Mouse (Mus musculus) hindbrain, embryonic 14.5 days (tissue): Measurements from ENCODE around the gene Klf12. TPM values are rescaled to one million over a fixed set of nuclear protein-coding genes. Genes with fewer than 3 reads are reported as not detected.

Experiments used
- ATAC-seq: fragments of 200-750 bp; cut with Nextera tagmentation; 2 replicates; pipeline ENCODE4 v1.8.0; 2017; ENCODE audit warnings: moderate number of reproducible peaks, mild to moderate bottlenecking, moderate TSS enrichment, moderate library complexity; ENCODE audit not compliant: low FRiP score
- DNase-seq: peaks from one replicate; pipeline ENCODE4 v3.0.0-alpha.2; 2015; ENCODE audit warnings: low spot score
- H3K27ac ChIP-seq: fragments of 300-500 bp; sonication (generic); 2 replicates; pipeline ENCODE4 v1.5.1; 2014; ENCODE audit warnings: mild to moderate bottlenecking, moderate library complexity
- H3K27me3 ChIP-seq: fragments of 300-500 bp; sonication (generic); 2 replicates; pipeline ENCODE4 v1.6.1; 2014; ENCODE audit warnings: mild to moderate bottlenecking, low read length, mixed read lengths; ENCODE audit not compliant: control insufficient read depth, insufficient read depth
- H3K36me3 ChIP-seq: fragments of 300-500 bp; sonication (generic); replicated peaks from 2 replicates; pipeline ENCODE4 v1.6.1; 2014; ENCODE audit not compliant: control insufficient read depth, insufficient read depth
- H3K4me1 ChIP-seq: fragments of 300-500 bp; sonication (generic); replicated peaks from 2 replicates; pipeline ENCODE4 v1.6.1; 2014; ENCODE audit warnings: antibody characterized with exemption, low read length, mixed read lengths; ENCODE audit not compliant: control insufficient read depth, insufficient read depth
- H3K4me2 ChIP-seq: fragments of 300-500 bp; sonication (generic); replicated peaks from 2 replicates; pipeline ENCODE4 v1.6.1; 2014; ENCODE audit warnings: mild to moderate bottlenecking, moderate library complexity
- H3K4me3 ChIP-seq: fragments of 300-500 bp; sonication (generic); replicated peaks from 2 replicates; pipeline ENCODE4 v1.5.1; 2014; ENCODE audit warnings: mild to moderate bottlenecking, low read length
- H3K9ac ChIP-seq: fragments of 300-500 bp; sonication (generic); 2 replicates; pipeline ENCODE4 v1.6.1; 2014
- H3K9me3 ChIP-seq: fragments of 300-500 bp; sonication (generic); 2 replicates; pipeline ENCODE4 v1.6.1; 2016; ENCODE audit warnings: low read length; ENCODE audit not compliant: control insufficient read depth
- WGBS: fragments of 180-500 bp; shearing (Covaris S2); extraction: QIAGEN DNeasy Blood & Tissue Kit; methylation state at CpG from one replicate; pipeline ENCODE4 v1.1.7; 2014; 5-methylcytosine and 5-hydroxymethylcytosine counted together
- polyA plus RNA-seq: library from polyadenylated mRNA; unstranded; fragments of >200 nt; fragmentation: Nextera tagmentation; extraction: Ambion mirVana; gene quantifications from 2 replicates; pipeline ENCODE4 v1.2.1, GENCODE M21; 2014

Gene Klf12
- polyA plus RNA-seq, 1 experiment from 2014 or later, result 46.0 TPM

DNA sequence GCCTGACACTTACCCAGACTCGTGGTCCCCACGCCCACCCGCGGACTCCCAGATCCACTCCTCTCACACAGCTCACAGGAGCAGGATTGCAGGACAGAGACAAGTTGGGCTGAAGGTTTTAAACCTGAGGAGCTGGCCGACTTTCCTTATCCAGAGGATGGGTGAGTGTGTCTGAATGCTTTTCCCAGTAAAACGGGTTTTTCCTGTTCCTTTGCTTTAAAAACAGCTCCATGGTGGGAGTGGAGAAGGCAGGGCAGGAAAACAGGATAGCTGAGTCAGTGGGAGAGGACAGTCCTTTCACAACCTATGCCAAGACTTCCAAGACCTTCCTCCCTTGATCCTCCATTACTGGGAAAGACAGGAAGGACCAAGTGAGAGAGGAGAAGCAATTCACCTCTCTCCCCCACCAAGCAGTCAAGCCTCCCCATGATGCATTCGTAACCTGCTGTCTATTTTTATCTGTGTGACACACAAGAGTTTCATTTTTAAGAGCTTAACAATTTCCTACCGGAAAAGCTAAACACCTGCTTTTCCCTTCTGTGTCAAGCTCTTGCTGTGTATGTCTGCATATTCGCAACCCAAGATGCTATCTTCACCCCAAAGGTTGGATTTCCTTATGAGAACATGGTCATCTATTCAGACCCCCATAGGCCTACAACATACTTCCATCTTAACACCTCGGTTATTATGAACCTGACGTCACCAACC, 94.8 kb downstream of the Klf12 start:
- no peak for ATAC-seq
- H3K36me3 ChIP-seq, result no peaks in the 10 kb centered on the region
- no peaks in the 10 kb centered on the region for H3K9me3 ChIP-seq
- no peak overlapping the region for H3K9ac ChIP-seq
- no peaks in the 10 kb centered on the region for H3K4me1 ChIP-seq
- H3K4me3 ChIP-seq, result no peak overlapping the region
- H3K27me3 ChIP-seq, result no peaks in the 10 kb centered on the region
- DNase-seq, result no peak
- no peak overlapping the region for H3K27ac ChIP-seq
- WGBS, result 82% methylated on average over 11 of the region's 11 CpGs
- H3K4me2 ChIP-seq, result no peak overlapping the region

DNA sequence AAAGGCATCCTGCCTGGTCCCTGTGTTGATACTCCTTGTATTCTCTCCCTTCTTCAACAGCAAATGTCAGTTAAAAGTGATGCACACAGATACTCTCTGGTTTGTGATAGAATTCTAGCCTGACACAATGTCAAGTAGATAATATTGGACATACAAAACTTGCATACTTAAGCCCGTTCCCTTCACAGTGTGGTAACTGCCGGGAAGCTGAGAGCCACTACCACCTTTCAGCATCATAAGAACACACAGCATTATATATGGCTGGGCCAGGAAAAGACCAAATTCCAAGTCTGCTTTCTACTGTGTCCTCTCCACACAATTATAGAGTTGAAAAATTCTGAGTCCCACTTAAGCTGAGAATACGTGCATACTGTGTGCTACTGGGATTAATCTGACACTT, 97.1 kb downstream of the Klf12 start:
- Histone ChIP-seq H3K9ac (no peak overlapping the region), H3K4me2 (no peak overlapping the region), H3K36me3 (no peaks in the 10 kb centered on the region), H3K9me3 (no peaks in the 10 kb centered on the region), H3K27ac (no peak overlapping the region), H3K4me1 (no peaks in the 10 kb centered on the region), H3K4me3 (no peak overlapping the region), H3K27me3 (no peaks in the 10 kb centered on the region)
- 66% methylated on average over 3 of the region's 3 CpGs for WGBS
- ATAC-seq (no peak), DNase-seq (no peak)

GRCm38 (mm10) chr14:100177796-100178195, 106.7 kb downstream of the Klf12 start:
- Histone ChIP-seq H3K4me3 (no peak overlapping the region), H3K4me2 (no peak overlapping the region), H3K27me3 (no peaks in the 10 kb centered on the region), H3K4me1 (no peaks in the 10 kb centered on the region), H3K9ac (no peak overlapping the region), H3K27ac (no peak overlapping the region), H3K36me3 (no peaks in the 10 kb centered on the region), H3K9me3 (no peaks in the 10 kb centered on the region)
- ATAC-seq, result no peak
- 92% methylated on average over 3 of the region's 3 CpGs for WGBS
- DNase-seq, result no peak

DNA sequence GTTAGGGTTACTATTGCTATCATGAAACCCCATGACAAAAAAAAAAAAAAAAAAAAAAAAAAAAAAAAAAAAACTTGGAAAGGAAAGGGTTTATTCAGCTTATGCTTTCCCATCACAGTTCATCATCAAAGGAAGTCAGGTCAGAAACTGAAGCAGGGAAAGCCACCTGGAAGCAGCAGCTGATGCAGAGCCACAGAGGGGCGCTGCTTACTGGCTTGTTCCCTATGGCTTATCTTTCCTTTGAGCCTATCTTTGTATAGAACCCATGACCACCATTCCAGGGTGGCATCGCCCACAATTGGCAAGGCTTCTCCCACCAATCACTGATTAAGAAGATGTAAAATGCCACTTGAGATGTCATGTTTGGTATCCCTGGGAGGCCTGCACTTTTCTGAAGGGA, 119.4 kb downstream of the Klf12 start:
- Histone ChIP-seq H3K36me3 (no peaks in the 10 kb centered on the region), H3K4me2 (no peak overlapping the region), H3K4me1 (0 out of 2 replicates have a peak, but pooled peaks cover 3% of the 10 kb centered on the region), H3K4me3 (no peak overlapping the region), H3K9me3 (no peaks in the 10 kb centered on the region), H3K27ac (no peak overlapping the region), H3K27me3 (no peaks in the 10 kb centered on the region), H3K9ac (no peak overlapping the region)
- DNase-seq (no peak), ATAC-seq (no peak)
- WGBS, result 93% methylated on average over 2 of the region's 2 CpGs

- no peak overlapping the region for H3K4me2 ChIP-seq
- no peaks in the 10 kb centered on the region for H3K27me3 ChIP-seq
- no peak for ATAC-seq
- H3K27ac ChIP-seq, result no peak overlapping the region
- no peaks in the 10 kb centered on the region for H3K36me3 ChIP-seq
- H3K9ac ChIP-seq, result no peak overlapping the region
- no peak for DNase-seq
- H3K4me3 ChIP-seq, result no peak overlapping the region
- no peaks in the 10 kb centered on the region for H3K9me3 ChIP-seq
- H3K4me1 ChIP-seq, result no peaks in the 10 kb centered on the region
These were observed 127.8 kb downstream of the Klf12 start for GRCm38 (mm10) chr14:100156639-100157038.

DNA sequence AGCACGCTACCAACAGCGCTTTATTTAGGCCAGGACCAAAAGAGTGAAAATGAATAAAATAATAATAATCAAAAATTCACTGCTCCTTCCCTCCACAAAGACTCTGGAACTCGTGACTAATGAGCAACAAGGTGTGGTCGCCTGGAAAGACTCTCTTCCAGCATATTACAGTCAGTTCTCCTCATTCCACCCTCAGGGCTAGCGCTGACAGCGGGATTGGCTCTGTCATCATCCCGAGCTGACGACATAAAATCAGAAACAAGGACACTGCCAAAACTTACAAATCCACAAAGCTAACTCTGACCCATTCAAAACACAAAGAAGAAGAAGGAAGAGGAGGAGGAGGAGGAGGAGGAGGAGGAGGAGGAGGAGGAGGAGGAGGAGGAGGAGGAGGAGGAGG, 136.8 kb downstream of the Klf12 start:
- DNase-seq (no peak), ATAC-seq (no peak)
- Histone ChIP-seq H3K4me1 (no peaks in the 10 kb centered on the region), H3K27ac (no peak overlapping the region), H3K4me3 (no peak overlapping the region), H3K4me2 (no peak overlapping the region), H3K27me3 (no peaks in the 10 kb centered on the region), H3K9me3 (no peaks in the 10 kb centered on the region), H3K9ac (no peak overlapping the region), H3K36me3 (no peaks in the 10 kb centered on the region)
- WGBS, result 94% methylated on average over 8 of the region's 8 CpGs

- Histone ChIP-seq H3K27ac (no peak overlapping the region), H3K9me3 (no peaks in the 10 kb centered on the region), H3K4me3 (no peak overlapping the region), H3K9ac (no peak overlapping the region), H3K4me2 (no peak overlapping the region), H3K4me1 (no peaks in the 10 kb centered on the region), H3K36me3 (no peaks in the 10 kb centered on the region), H3K27me3 (no peaks in the 10 kb centered on the region)
- no peak for DNase-seq
- no peak for ATAC-seq
- 96% methylated on average over 1 of the region's 1 CpGs for WGBS
These were observed 144.1 kb downstream of the Klf12 start for GRCm38 (mm10) chr14:100140370-100140769.

DNA sequence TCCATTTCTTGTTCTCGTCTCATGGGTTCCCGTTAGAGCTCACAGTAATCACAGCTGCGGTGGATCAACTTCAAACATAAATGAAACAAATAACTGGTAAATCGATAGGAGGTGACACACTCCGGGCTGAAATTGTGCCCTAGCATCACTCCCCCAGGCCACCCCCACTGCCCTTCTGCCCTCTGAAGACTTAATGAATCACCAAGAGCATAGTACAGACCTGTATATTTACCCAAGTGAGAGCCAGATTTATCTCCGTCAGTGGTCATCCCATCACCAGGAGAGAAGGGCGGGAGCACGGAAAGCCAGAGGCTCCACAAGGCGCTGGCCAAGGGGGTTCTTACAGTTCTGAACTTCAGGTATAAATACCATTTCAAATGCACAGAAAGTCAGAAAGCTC, 150.2 kb downstream of the Klf12 start:
- 81% methylated on average over 9 of the region's 9 CpGs for WGBS
- DNase-seq, result no peak

GRCm38 (mm10) chr14:100132479-100132878, 152.0 kb downstream of the Klf12 start:
- WGBS, result 85% methylated on average over 4 of the region's 4 CpGs
- Histone ChIP-seq H3K4me2 (no peak overlapping the region), H3K27me3 (no peaks in the 10 kb centered on the region), H3K4me1 (no peaks in the 10 kb centered on the region), H3K36me3 (no peaks in the 10 kb centered on the region), H3K9ac (no peak overlapping the region), H3K27ac (no peak overlapping the region), H3K4me3 (no peak overlapping the region), H3K9me3 (no peaks in the 10 kb centered on the region)
- no peak for DNase-seq
- ATAC-seq, result no peak

More for the DNA sequence above, 150.2 kb downstream of the Klf12 start:
- Histone ChIP-seq H3K4me1 (no peaks in the 10 kb centered on the region), H3K9ac (no peak overlapping the region), H3K27ac (no peak overlapping the region), H3K27me3 (no peaks in the 10 kb centered on the region), H3K4me2 (no peak overlapping the region), H3K4me3 (no peak overlapping the region), H3K36me3 (no peaks in the 10 kb centered on the region), H3K9me3 (no peaks in the 10 kb centered on the region)
- no peak for ATAC-seq

- DNase-seq (no peak), ATAC-seq (no peak)
- no peaks in the 10 kb centered on the region for H3K36me3 ChIP-seq
- H3K27ac ChIP-seq, result no peak overlapping the region
- no peak overlapping the region for H3K9ac ChIP-seq
- H3K4me2 ChIP-seq, result no peak overlapping the region
- 0 out of 2 replicates have a peak, but pooled peaks cover 4% of the 10 kb centered on the region for H3K4me1 ChIP-seq
- H3K9me3 ChIP-seq, result no peaks in the 10 kb centered on the region
- H3K4me3 ChIP-seq, result no peak overlapping the region
- H3K27me3 ChIP-seq, result no peaks in the 10 kb centered on the region
- WGBS, result 71% methylated on average over 6 of the region's 6 CpGs
These were observed 158.4 kb downstream of the Klf12 start for GRCm38 (mm10) chr14:100126126-100126525.
